Mouse (Mus musculus) spleen, postnatal 36 days (tissue): ENCODE data around the gene Phox2a.

Source experiments
- DNase-seq, 2 experiments: peaks; one replicate each; pipeline ENCODE4 v3.0.0; 2022; ENCODE audit warnings: low spot score in 2 of 2, mixed read lengths in 1 of 2

Phox2a gene

DNA sequence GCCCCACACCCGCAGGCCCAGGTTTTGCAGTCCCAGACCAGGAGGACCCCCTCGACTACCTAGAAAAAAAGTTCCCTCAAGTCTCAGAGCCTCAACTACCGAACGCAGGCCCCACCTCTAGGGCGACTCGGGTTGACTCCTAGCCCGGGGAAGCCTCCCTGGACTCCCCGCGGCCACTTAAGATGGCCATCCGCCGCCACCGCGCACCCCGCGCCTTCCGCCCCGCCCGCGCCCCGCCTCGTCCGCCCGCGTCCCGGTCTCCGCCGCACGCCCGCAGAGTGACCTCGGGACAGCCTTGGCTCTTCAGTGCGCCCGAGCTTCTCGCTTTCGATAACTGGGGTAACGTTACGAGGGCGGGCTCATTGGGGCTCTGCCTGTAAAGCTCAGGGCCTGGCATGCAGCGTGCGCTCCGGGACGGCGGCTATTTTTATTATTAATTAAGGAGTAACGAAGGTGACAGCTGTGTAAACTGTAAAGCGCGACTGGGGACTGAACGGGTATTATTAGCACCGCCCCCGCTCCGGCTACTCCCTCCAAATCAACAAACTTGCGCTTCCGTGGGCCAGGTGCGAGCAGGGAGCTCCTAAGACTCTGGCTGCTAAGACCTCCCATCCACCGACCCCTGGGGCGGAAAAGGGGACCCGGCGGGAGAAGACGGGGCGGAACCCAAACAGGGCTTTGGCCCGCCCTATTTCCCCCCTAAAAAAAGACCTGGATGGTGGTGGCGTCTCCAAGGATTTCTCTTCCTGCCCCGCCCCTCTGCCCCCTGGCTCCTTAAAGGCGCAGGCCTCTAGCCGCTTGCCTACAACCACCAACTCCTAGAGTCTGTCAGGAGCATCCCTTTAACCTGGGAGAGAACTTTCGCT is 19.7 kb downstream of the Phox2a start, which contains the start of gene Inppl1:
Gene Inppl1, minus strand, starts transcription at position 624 of the 866 bp plus-strand sequence.
- peak; percentile 33 to 42 for DNase-seq

DNA sequence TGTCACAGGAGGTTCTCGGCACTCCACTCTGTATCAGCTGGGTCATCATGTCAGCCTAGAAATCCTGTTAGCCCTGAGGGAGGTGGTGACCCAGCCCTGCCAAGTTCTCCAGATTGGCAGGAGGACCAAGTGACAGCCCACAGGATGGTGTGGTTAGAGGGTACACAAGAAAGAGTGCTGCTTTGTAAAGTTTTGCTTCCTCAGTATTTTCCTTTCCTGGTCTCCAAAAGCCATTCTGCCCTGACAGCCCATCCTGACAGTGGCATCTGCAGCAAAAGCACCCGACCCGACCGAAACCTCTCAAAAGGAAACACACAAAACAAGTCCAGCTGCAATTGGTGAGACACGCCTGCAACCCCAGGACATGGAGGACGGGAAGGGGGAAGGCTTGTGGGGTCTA is 26.1 kb downstream of the Phox2a start:
- no peak for DNase-seq

DNA sequence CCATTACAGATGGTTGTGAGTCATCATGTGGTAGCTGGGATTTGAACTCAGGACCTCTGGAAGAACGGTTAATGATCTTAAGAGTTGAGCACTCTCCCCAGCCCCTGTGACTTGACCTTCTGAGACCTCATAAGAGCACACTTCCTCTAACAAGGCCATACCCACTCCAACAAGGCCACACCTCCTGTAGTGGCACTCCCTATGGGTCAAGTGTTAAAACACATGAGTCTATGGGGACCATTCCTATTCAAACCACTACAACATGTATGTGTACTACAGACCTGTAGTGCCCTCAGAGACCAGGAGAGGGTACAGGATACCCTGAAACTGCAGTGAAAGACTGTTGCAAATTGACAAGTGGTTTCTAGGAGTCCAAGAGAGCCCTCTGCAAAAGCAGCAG is 29.8 kb downstream of the Phox2a start:
- DNase-seq, result no peak

DNA sequence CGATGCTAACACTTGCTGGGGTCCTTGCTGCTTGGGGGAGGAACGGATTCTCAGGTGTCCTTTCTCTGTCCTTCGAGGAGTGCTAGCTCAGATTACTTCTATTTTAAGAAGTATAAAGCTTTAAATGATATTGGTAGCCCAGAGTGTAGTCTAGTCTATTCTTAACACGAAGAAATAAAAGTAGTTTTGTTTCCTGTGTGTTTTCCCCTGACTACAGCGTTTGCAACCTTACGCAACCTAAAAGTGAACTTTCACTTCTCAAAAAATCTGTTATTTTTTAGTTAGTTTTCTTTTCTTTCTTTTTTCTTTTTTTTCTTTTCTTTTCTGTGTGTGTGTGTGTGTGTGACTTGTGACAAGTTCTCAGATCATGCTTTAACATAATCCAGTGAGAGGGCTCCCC is 33.6 kb downstream of the Phox2a start:
- DNase-seq, result no peak

DNA sequence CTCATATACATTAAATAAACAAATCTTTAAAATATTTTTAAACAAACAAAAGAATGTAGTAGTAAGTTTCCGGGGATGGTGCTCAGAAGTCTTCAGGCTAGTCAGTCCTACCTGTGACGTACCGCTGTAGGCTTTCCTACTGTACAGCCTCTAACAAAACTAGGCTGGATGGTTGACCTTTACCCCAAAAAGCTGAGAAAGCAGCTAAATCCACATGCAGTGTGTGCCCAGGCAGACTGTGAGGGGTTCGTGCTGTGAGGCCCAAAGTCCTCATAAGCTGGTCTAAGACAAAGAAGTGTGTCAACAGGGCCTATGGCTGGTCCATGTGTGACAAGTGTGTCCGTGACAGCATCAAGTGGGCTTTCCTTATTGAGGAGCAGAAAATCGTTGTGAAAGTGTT is 34.7 kb downstream of the Phox2a start:
- DNase-seq, result no peak

DNA sequence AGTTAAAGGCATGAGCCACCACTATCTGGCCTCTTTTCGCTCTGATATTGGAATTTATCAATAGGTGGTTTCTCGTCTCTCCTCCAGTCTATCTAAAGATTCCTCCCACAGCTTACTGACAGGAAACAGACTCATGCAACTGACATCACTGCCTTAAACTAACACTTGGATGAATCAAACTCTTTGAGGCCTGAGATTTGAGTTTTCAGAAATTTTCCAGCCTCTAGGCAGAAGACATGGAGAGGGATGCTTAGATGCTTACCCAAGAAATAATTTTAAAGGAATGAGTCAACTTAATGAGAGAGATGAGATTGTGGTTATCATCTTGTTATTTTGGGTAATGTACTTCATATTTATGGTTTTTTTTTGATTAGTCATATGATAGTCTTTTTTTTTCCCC is 35.7 kb downstream of the Phox2a start:
- DNase-seq, result no peak

DNA sequence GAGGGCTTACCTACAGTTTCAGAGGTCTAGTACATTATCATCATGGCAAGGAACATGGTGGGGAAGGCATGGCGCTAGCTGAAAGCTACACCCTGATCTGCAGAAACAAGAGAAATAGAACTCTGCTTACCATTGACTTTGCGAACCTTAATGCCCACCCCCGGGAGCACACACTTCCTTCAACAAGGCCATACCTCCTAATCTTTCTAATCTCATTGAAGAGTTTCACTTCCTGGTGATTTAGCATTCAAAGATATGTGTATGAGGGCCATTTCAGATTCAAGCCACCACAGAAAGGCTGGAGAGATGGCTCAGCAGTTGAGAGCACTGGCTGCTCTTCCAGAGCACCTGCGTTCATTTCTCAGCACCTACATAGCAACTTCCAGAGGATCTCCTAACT is 39.0 kb downstream of the Phox2a start, which contains the start of gene Folr2:
Gene Folr2, minus strand, starts transcription at position 101 of the 400 bp plus-strand sequence.
- DNase-seq, result peak in 1 of 2 experiments; percentile 12

DNA sequence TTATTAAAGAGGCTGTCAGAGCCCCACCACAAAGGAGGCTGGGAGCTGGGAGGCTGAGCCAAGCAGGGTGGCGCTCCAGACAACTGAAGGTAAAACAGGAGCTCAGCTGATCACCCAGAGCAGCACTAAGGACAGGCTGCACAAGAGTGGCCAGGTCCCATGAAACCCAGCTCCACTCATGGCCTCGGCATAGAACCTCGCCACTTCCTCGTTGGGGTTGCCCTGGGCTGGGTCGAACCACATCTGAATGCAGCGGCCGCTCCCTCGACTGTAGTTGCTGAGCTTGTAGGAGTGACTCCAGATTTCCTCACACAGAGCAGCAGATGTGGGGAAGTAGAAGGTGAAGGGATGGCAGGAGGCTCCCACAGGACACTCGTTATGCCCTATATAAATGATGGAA is 40.2 kb downstream of the Phox2a start:
- DNase-seq, result peak; percentile 7 to 14

DNA sequence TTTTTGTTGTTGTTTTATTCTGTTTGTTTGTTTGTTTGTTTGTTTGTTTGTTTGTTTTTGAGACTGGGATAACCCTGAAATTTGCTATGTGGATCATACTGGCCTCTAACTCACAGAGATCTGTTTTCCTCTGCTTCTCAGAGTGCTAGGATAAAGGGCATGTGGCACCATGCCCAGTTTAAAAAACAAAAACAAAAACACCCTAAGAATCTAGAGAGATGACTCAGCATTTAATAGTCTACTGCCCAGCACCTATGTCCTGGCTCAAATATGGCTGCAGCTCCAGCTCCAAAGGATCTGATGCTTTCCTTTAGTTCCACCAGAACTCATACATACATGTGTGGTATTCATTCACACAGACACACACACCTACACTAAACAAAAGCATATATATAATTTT is 42.9 kb downstream of the Phox2a start:
- no peak for DNase-seq

DNA sequence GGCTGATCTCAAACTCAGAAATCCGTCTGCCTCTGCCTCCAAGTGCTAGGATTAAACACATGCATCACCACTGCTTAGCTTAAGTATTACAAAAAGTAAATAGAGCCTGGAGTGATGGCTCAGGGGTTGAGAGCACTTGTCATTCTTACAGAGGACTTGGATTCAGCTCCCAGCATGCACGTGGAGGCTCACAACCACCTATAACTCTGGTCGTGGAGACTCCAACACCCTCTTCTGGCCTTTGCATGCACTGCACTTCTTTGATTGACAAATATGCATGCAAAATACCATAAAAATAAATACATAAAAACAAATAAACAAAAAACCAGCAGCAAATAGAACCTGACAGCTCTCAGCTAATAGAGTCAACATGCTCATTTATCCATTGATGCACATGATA is 44.2 kb downstream of the Phox2a start:
- no peak for DNase-seq

DNA sequence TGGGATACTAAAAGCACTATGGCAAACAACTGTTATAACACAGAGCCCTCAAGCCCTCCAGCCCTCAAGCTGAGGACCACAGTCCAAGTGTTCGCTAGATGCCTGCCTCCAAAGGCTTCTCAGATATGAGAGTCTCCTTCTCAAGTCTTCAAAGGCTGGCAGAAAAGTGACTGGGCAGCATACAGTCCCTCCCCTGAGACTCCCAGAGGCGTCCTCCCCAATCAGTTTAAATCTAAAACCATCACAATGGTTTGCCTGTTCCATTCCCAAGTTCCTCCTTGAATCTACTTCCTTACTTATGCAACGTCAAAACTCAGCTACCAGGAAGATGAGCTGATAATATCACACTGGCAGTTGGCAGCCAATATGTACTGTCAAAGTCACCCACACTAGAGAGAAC is 45.3 kb downstream of the Phox2a start, which contains the start of gene Anapc15:
Gene Anapc15, plus strand, starts transcription at position 301 of the 400 bp plus-strand sequence.
- DNase-seq, result no peak

DNA sequence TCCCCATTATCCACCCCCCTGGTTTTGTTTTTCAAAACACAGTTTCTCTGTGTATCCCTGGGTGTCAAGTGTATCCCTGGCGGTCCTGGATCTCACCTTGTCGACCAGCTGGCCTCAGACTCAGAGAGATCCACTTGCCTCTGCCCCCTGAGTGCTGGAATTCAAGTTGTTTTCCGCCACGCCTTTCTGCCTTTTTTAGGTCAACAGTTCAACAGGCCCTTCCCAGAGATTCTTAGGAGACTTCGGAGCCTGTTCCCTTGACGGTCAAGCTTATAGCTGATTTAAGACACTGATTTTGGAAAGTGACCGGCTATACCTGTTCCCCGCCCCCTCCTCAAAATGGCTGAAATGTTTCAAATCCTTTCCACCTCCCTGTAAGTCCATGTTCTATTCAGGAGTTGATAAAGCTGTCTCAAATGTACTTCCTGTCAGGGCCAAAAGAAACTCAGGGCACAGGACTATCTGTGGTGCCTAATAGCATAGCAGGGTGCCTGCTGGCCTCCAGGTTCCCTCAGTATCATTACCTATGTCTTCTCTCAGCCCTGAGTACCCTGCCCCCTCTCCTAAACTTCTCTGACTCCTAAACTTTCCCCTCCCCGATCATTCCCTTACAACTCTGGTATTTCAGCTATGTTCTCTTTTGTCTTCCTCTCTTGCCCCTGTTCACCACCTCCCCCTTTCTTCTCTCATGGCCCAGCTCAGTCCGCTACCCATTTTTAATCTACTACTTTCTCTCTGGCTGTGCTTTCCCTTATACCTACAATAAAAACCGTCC is 48.6 kb downstream of the Phox2a start:
- no peak for DNase-seq

DNA sequence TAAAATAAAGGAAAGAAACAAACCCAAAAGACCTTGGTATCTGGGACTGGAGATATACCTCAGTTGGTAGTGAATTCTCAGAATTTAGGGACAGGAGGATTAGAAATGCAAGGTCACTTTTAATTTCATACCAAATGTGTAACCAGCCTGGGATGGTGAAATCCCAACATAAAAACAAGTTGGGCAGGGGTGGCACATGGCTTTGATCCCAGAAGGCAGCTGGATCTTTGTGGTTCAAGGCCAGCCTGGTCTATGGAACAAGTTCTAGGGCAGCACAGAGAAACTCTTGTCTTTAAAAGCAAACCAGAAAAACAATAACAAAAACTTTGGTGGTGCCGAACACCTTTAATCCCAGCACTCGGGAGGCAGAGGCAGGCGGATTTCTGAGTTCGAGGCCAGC is 49.4 kb downstream of the Phox2a start:
- no peak for DNase-seq

DNA sequence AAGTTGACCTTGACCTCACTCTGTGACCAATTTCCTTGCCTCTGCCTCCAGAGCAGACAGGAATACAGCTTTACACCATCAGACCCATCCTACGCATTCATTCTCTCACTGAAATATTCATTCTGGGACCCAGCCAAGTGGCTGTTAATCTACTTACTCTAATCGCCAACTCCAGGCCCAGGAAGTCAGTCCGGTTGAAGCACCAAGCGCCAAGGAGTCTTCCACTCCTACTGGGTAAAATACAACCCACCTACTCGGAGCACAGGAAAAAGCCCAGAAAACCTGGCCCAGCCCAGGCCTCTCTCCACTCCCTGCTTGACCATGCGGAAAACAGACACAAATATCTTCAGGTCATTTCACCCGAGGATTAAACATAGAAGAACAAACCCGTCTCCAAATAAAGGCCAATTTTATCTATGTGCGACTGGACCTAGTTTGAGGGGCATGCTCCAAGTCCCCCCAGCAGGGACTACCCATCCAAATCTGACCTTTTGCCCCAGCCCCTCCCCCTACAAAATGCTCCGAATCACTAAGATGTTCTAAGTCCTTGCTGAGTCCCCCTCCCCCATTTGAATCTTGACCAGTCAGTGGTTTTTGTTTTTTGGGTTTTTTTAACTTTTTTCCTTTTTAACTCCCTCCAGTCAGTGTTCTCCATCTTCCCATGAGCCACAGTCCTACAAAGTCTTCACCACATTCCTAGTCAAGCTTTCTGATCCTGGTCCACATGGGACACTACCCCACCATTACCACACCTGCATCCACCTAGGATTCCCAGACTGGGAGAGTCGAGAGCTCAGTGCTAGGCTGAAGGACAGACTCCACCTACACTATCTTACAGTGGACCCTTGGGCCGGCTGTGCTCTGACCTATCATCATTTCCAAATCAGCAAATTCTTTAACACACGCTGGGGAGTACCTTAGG is 50.4 kb downstream of the Phox2a start:
- no peak for DNase-seq

DNA sequence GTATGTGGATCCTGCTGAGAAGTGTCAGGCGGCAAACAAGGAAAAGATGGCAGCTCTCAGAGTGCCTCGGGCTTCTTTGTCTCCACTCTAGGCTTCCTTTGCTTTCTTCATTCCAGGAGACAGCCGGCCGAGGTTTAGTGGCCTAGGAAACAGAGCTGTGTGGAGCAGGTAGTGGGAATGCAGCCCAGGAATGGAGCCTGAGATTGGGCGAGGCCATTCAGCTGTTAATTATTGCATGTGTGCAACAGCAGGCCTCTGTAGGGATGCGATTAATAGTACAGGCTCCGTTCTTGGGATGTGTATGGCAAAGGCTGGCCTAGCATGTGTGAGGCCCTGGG is 51.0 kb downstream of the Phox2a start:
- no peak for DNase-seq

DNA sequence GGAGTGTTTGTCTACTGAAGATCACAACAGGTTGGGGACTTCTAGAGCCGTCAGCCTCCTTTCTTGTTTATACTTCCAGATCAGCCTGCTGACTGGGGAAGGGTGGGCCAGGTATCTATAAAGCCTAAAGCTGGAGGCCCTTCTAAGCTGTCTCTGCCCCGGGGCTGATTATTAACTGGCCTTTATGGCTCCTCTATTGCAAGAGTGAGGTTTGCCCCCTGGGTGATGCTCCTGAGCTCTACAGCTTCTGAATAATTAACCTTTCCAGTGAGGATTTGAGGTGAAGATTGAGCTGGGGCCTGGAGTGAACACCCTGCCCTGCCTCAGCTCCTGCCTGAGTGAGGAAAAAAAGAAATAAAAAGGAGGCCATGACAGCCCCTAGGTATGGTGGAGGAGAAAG is 52.5 kb downstream of the Phox2a start, which contains the start of gene Folr1:
Gene Folr1, minus strand, starts transcription at position 160 of the 400 bp plus-strand sequence.
- DNase-seq, result no peak

DNA sequence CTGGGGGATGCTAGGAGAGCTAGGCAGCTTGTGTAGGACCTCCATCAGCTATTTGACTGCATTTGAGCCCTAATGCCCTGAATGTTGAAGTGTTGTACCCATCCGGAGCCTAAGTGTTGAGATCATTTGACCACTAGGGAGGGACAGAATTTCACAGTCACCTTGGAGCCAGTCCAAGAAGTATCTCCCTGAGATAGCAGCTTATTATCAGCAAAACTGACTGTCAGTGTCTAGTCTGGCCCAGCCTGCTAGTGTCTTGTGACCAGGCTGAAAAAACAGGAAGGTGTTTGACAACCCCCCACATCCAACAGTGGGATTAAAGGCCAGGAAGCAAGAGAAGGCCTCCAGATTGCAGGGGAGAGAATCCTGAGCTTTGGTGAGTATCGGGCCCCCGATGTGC is 53.2 kb downstream of the Phox2a start:
- DNase-seq, result no peak
